In the genomic region with DNA sequence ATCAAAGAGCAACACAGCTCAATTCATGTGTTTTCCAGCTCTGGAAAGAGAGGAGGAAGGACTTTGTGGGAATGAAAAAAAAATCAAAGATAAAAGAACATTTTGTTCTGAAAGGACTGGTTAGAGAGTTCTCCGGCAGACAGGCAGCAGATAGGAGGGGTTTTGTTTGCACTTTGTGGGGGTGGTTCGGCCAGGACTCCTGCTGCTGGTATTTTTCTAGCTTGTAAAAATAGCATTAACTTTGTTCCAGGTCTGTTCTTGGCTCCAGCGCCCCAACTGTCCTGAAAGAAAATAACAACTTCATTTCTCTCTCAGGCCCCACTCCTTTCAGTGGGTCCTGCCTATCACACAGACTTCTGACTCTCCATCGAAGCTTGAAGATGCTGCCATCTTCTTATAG, we compare ENCODE assay signal across 10 mouse cellular contexts.
DNase-seq lines count a peak whose midpoint lies in the region; ATAC-seq and TF ChIP-seq lines count a peak whose summit lies in the region.
"Had no signal": no experiment of that assay in that cellular context is flagged by ENCODE, and none has a peak within 500 bp of the region (broad histone marks: within the 10 kb centered on the region; RNA-seq: fewer than 3 reads in every experiment).

No protein-coding gene starts in this region.

- H3K27me3 ChIP-seq in hindbrain, postnatal 0 days (ENCODE audit: insufficient read depth, low read length) = no peaks in the 10 kb centered on the region
- H3K27me3 ChIP-seq in hindbrain, embryonic 12.5 days = no peaks in the 10 kb centered on the region
- no peaks in the 10 kb centered on the region for H3K27me3 ChIP-seq in Patski
- H3K27me3 ChIP-seq in heart, embryonic 10.5 days (ENCODE audit: insufficient read depth, poor library complexity, severe bottlenecking) = no peaks in the 10 kb centered on the region
- no peaks in the 10 kb centered on the region for H3K27me3 ChIP-seq in stomach, postnatal 0 days (ENCODE audit: control insufficient read depth, insufficient read depth, low read length)
- H3K27me3 ChIP-seq in hindbrain, embryonic 13.5 days = no peaks in the 10 kb centered on the region
- H3K27me3 ChIP-seq in midbrain, embryonic 15.5 days (replicated peaks) = no peaks in the 10 kb centered on the region
- H3K27me3 ChIP-seq: embryonic facial prominence, embryonic 15.5 days had no signal

- H3K36me3 ChIP-seq in hindbrain, postnatal 0 days (ENCODE audit: insufficient read depth, low read length) = no peaks in the 10 kb centered on the region
- no peaks in the 10 kb centered on the region for H3K36me3 ChIP-seq in hindbrain, embryonic 12.5 days
- H3K36me3 ChIP-seq in heart, embryonic 10.5 days = no peaks in the 10 kb centered on the region
- no peaks in the 10 kb centered on the region for H3K36me3 ChIP-seq in stomach, postnatal 0 days (ENCODE audit: control insufficient read depth, insufficient read depth, low read length)
- no peaks in the 10 kb centered on the region for H3K36me3 ChIP-seq in hindbrain, embryonic 13.5 days
- no peaks in the 10 kb centered on the region for H3K36me3 ChIP-seq in midbrain, embryonic 15.5 days (replicated peaks)
- H3K36me3 ChIP-seq: embryonic facial prominence, embryonic 15.5 days; G1E had no signal

- no peaks in the 10 kb centered on the region for H3K9me3 ChIP-seq in hindbrain, postnatal 0 days (ENCODE audit: low read length)
- H3K9me3 ChIP-seq in hindbrain, embryonic 12.5 days (replicated peaks) = no peaks in the 10 kb centered on the region
- H3K9me3 ChIP-seq in heart, embryonic 10.5 days = no peaks in the 10 kb centered on the region
- no peaks in the 10 kb centered on the region for H3K9me3 ChIP-seq in stomach, postnatal 0 days (ENCODE audit: control insufficient read depth, low read length)
- no peaks in the 10 kb centered on the region for H3K9me3 ChIP-seq in hindbrain, embryonic 13.5 days
- no peaks in the 10 kb centered on the region for H3K9me3 ChIP-seq in midbrain, embryonic 15.5 days
- H3K9me3 ChIP-seq: embryonic facial prominence, embryonic 15.5 days; G1E had no signal

- peak; percentile 47; the same call in 1 of the 2 replicates for ATAC-seq in hindbrain, postnatal 0 days
- no peak for ATAC-seq in hindbrain, embryonic 12.5 days (ENCODE audit: low FRiP score)
- no peak for ATAC-seq in Patski
- ATAC-seq in stomach, postnatal 0 days (ENCODE audit: low FRiP score, low TSS enrichment) = peak; percentile 51; the same call in 1 of the 2 replicates
- no peak for ATAC-seq in hindbrain, embryonic 13.5 days (ENCODE audit: low FRiP score)
- ATAC-seq in midbrain, embryonic 15.5 days (replicated peaks) = no peak

- TF ChIP-seq EP300 in stomach, postnatal 0 days (optimal IDR thresholded peaks at IDR 0.05) = no peak

- H3K27ac ChIP-seq in hindbrain, postnatal 0 days = no peak overlapping the region
- no peak overlapping the region for H3K27ac ChIP-seq in hindbrain, embryonic 12.5 days
- peak overlapping the region; percentile 42; the same call in 1 of the 2 replicates for H3K27ac ChIP-seq in heart, embryonic 10.5 days
- H3K27ac ChIP-seq in stomach, postnatal 0 days (replicated peaks) = no peak overlapping the region
- no peak overlapping the region for H3K27ac ChIP-seq in hindbrain, embryonic 13.5 days
- no peak overlapping the region for H3K27ac ChIP-seq in midbrain, embryonic 15.5 days
- H3K27ac ChIP-seq: embryonic facial prominence, embryonic 15.5 days had no signal

- H3K4me2 ChIP-seq in hindbrain, postnatal 0 days (ENCODE audit: low read depth, low read length) = no peak overlapping the region
- no peak overlapping the region for H3K4me2 ChIP-seq in hindbrain, embryonic 12.5 days (replicated peaks)
- no peak overlapping the region for H3K4me2 ChIP-seq in stomach, postnatal 0 days (replicated peaks; ENCODE audit: low read depth)
- H3K4me2 ChIP-seq in hindbrain, embryonic 13.5 days = no peak overlapping the region
- H3K4me2 ChIP-seq in midbrain, embryonic 15.5 days = no peak overlapping the region
- H3K4me2 ChIP-seq: embryonic facial prominence, embryonic 15.5 days had no signal

- CTCF ChIA-PET in Patski (lab: Charles Lee) = interaction anchor here (1.1 kb wide), 1 partner anchor 110 kb away, joined by 3 read pairs; no protein-coding TSS in a partner anchor

- POLR2A ChIA-PET in Patski (lab: Charles Lee) = no interaction called here

- WGBS in hindbrain, postnatal 0 days = 38% methylated on average over 4 of the region's 4 CpGs
- WGBS in hindbrain, embryonic 12.5 days = 40% methylated on average over 4 of the region's 4 CpGs
- WGBS in heart, embryonic 10.5 days = 33% methylated on average over 4 of the region's 4 CpGs
- WGBS in stomach, postnatal 0 days = 34% methylated on average over 4 of the region's 4 CpGs
- 45% methylated on average over 4 of the region's 4 CpGs for WGBS in hindbrain, embryonic 13.5 days
- WGBS in midbrain, embryonic 15.5 days = 39% methylated on average over 4 of the region's 4 CpGs

- peak; percentile 38 for TF ChIP-seq CTCF in hindbrain, postnatal 0 days (IDR thresholded peaks at IDR 0.05; ENCODE audit: low read depth)
- TF ChIP-seq CTCF in Patski (IDR thresholded peaks at IDR 0.05) = peak; percentile 26
- TF ChIP-seq CTCF in stomach, postnatal 0 days (IDR thresholded peaks at IDR 0.05; ENCODE audit: low read depth) = peak; percentile 50

- no peak overlapping the region for H3K9ac ChIP-seq in hindbrain, postnatal 0 days (replicated peaks; ENCODE audit: low read length)
- no peak overlapping the region for H3K9ac ChIP-seq in hindbrain, embryonic 12.5 days
- H3K9ac ChIP-seq in stomach, postnatal 0 days (ENCODE audit: low read length) = no peak overlapping the region
- H3K9ac ChIP-seq in hindbrain, embryonic 13.5 days = no peak overlapping the region
- H3K9ac ChIP-seq in midbrain, embryonic 15.5 days = no peak overlapping the region
- H3K9ac ChIP-seq: embryonic facial prominence, embryonic 15.5 days had no signal

- in situ Hi-C loops in Patski (cut with MboI; ENCODE audit: low pct_unique_long_range_greater_than_20kb) = no loop called here

- peak; percentile 39 for DNase-seq in hindbrain, postnatal 0 days (ENCODE audit: low spot score)
- DNase-seq in Patski (ENCODE audit: low read depth, low spot score) = no peak
- no peak for DNase-seq in heart, embryonic 10.5 days (ENCODE audit: low spot score)
- peak; percentile 25 for DNase-seq in left cerebral cortex, adult 11 months (ENCODE audit: low spot score)
- DNase-seq in stomach, postnatal 0 days (ENCODE audit: low spot score) = peak; percentile 33

- no peak overlapping the region for H3K4me3 ChIP-seq in hindbrain, postnatal 0 days (ENCODE audit: low read length)
- no peak overlapping the region for H3K4me3 ChIP-seq in hindbrain, embryonic 12.5 days
- H3K4me3 ChIP-seq in heart, embryonic 10.5 days = no peak overlapping the region
- no peak overlapping the region for H3K4me3 ChIP-seq in stomach, postnatal 0 days (ENCODE audit: low read depth, low read length)
- H3K4me3 ChIP-seq in hindbrain, embryonic 13.5 days = no peak overlapping the region
- H3K4me3 ChIP-seq in midbrain, embryonic 15.5 days = no peak overlapping the region
- H3K4me3 ChIP-seq: embryonic facial prominence, embryonic 15.5 days had no signal

- H3K4me1 ChIP-seq in hindbrain, postnatal 0 days (ENCODE audit: insufficient read depth, low read length) = no peaks in the 10 kb centered on the region
- H3K4me1 ChIP-seq in hindbrain, embryonic 12.5 days = 0 out of 2 replicates have a peak, but pooled peaks cover 10% of the 10 kb centered on the region
- peaks cover 36% of the 10 kb centered on the region for H3K4me1 ChIP-seq in heart, embryonic 10.5 days
- 0 out of 2 replicates have a peak, but pooled peaks cover 4% of the 10 kb centered on the region for H3K4me1 ChIP-seq in stomach, postnatal 0 days (replicated peaks; ENCODE audit: control insufficient read depth, insufficient read depth)
- 0 out of 2 replicates have a peak, but pooled peaks cover 3% of the 10 kb centered on the region for H3K4me1 ChIP-seq in hindbrain, embryonic 13.5 days (replicated peaks)
- H3K4me1 ChIP-seq in midbrain, embryonic 15.5 days = 0 out of 2 replicates have a peak, but pooled peaks cover 6% of the 10 kb centered on the region

Comparison
In these comparisons a context has a peak if more than half of its experiments do, and no peak if none do; other contexts are left out.
1. ATAC-seq: peak in hindbrain, postnatal 0 days (single experiment) and stomach, postnatal 0 days (single experiment); none in hindbrain, embryonic 12.5 days (single experiment), Patski (single experiment), hindbrain, embryonic 13.5 days (single experiment) and midbrain, embryonic 15.5 days (single experiment).
2. DNase-seq: peak in hindbrain, postnatal 0 days (single experiment), left cerebral cortex, adult 11 months (single experiment) and stomach, postnatal 0 days (single experiment); none in Patski (single experiment) and heart, embryonic 10.5 days (single experiment).
3. Peak in every context shown above with its lines, with median percentiles within 50 percentile points of each other: CTCF ChIP-seq.